Mouse (Mus musculus): ENCODE results near the gene Pnpla7. TPM values are rescaled to one million over a fixed set of nuclear protein-coding genes. Genes with fewer than 3 reads are reported as not detected.
"Not testable (repeated sequence)": the region's sequence is repeated elsewhere in the genome, so short reads cannot be mapped to it uniquely, and the experiment has no call there.

The Pnpla7 gene
- polyA plus RNA-seq, 1 experiment from 2014 or later: 2.4 TPM

DNA sequence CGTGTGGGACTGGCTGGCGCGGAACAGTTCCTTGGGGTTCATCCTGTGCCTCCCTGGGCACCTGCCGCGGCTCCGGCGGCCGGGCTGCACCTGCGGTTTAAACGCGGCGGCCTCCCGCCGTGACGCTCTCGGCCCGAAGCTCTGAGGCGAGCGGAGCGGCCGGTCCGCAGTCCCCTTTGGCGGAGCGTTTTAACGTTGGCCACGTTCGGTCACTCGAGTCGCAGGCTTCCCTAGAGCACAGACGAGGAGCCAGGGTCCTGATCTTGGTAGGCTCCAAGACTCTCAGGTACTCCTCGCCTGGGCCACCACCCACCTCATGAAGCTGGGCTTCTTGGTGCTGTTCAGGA lies 25.7 kb upstream of the Pnpla7 start:
- peak; percentile 1; the same call in 1 of the 2 replicates for ATAC-seq
- WGBS: 0% methylated on average over 31 of the region's 31 CpGs

DNA sequence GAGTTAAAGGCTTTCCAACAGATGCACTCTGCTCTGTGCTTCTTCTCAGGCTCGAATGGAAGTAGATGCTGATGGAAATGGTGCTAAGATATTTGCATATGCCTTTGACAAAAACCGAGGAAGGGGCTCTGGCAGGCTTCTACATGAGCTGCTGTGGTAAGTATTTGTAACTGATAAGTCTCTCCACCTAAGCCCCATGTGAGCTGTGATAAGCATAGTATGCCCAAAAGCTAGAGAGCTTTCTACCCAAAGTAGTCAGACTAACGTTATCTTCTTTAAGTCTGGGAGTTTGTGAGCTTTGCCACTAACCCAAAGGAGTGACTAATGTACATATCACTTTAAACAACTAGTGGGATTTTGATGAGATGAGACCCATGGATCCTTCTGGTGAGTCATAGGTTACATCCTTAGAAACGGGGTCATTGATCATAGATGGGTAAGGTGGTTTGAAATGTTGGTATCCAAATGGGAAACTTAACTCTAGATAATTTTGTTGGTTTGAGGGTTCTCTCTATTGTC lies 23.2 kb upstream of the Pnpla7 start:
- peaks cover 59% of the 10 kb centered on the region for H3K36me3 ChIP-seq (ENCODE audit: poor library complexity, severe bottlenecking)
- no peaks in the 10 kb centered on the region for H3K9me3 ChIP-seq (replicated peaks)
- H3K27me3 ChIP-seq: no peaks in the 10 kb centered on the region
- no peak overlapping the region for H3K27ac ChIP-seq
- no peak overlapping the region for H3K4me2 ChIP-seq
- H3K9ac ChIP-seq: no peak overlapping the region
- H3K4me3 ChIP-seq: no peak overlapping the region
- WGBS: 88% methylated on average over 4 of the region's 4 CpGs
- no peak for ATAC-seq
- H3K4me1 ChIP-seq: peaks cover 16% of the 10 kb centered on the region

More for the DNA sequence above, 25.7 kb upstream of the Pnpla7 start:
- H3K27me3 ChIP-seq: no peaks in the 10 kb centered on the region
- H3K36me3 ChIP-seq (ENCODE audit: poor library complexity, severe bottlenecking): peaks cover 36% of the 10 kb centered on the region
- peak overlapping the region; percentile 98 for H3K4me3 ChIP-seq
- peak overlapping the region; percentile 97 for H3K9ac ChIP-seq
- H3K27ac ChIP-seq: 0 out of 2 replicates have a peak overlapping the region, but pooled peaks have one; percentile 40
- no peaks in the 10 kb centered on the region for H3K9me3 ChIP-seq (replicated peaks)
- H3K4me2 ChIP-seq: peak overlapping the region; percentile 95
- H3K4me1 ChIP-seq: peaks cover 16% of the 10 kb centered on the region

GRCm38 (mm10) chr2:24960910-24961309 lies 14.9 kb upstream of the Pnpla7 start:
- H3K27me3 ChIP-seq: no peaks in the 10 kb centered on the region
- no peak for ATAC-seq
- 30% methylated on average over 3 of the region's 3 CpGs for WGBS
- peaks cover 58% of the 10 kb centered on the region for H3K36me3 ChIP-seq (ENCODE audit: poor library complexity, severe bottlenecking)
- H3K4me1 ChIP-seq: peaks cover 11% of the 10 kb centered on the region
- no peak overlapping the region for H3K27ac ChIP-seq
- no peaks in the 10 kb centered on the region for H3K9me3 ChIP-seq (replicated peaks)
- H3K4me2 ChIP-seq: no peak overlapping the region
- H3K4me3 ChIP-seq: no peak overlapping the region
- no peak overlapping the region for H3K9ac ChIP-seq

GRCm38 (mm10) chr2:24962304-24963000 lies 13.4 kb upstream of the Pnpla7 start, which contains the start of gene Dph7:
TSS of gene Dph7 (plus strand) at chr2:24962400.
- H3K27ac ChIP-seq: peak within 1 kb of the TSS; percentile 32; the same call in 1 of the 2 replicates
- peaks cover 56% of the 10 kb centered on the region for H3K36me3 ChIP-seq (ENCODE audit: poor library complexity, severe bottlenecking)

GRCm38 (mm10) chr2:24970386-24970785 lies 5.4 kb upstream of the Pnpla7 start:
- Histone ChIP-seq H3K4me2 (no peak overlapping the region), H3K4me3 (no peak overlapping the region), H3K4me1 (peaks cover 17% of the 10 kb centered on the region), H3K27ac (no peak overlapping the region), H3K9me3 (replicated peaks) (no peaks in the 10 kb centered on the region), H3K36me3 (ENCODE audit: poor library complexity, severe bottlenecking) (peaks cover 74% of the 10 kb centered on the region), H3K9ac (no peak overlapping the region), H3K27me3 (no peaks in the 10 kb centered on the region)
- 78% methylated on average over 4 of the region's 4 CpGs for WGBS
- no peak for ATAC-seq

More at GRCm38 (mm10) chr2:24962304-24963000, 13.4 kb upstream of the Pnpla7 start, which contains the start of gene Dph7:
- Histone ChIP-seq H3K4me3 (peak within 1 kb of the TSS; percentile 83), H3K27me3 (no peaks in the 10 kb centered on the region), H3K9ac (peak within 1 kb of the TSS; percentile 89), H3K4me2 (peak within 1 kb of the TSS; percentile 75), H3K9me3 (replicated peaks) (no peaks in the 10 kb centered on the region), H3K4me1 (peaks cover 11% of the 10 kb centered on the region)
- WGBS: under 1% methylated on average over 28 of the region's 28 CpGs
- ATAC-seq: peak; percentile 95

DNA sequence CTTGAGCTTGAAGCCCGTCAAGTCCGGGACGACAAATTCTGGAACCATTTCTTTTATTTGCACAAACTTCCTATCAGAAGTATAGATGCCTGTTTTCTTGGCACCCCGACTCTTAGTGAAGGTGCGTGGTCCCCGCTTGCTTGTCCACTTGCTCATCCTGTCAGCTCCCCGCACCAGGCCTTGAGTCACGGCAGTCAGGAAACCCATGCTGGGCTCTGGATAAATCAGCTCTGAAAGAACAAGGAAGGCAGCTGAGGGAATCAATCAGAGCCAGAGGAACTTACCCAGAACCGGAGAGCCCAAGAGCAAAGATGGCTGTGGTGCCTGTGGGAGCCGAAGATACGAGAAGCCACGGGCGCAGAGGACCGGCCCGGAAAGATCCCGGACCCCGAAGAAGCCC lies 1.4 kb upstream of the Pnpla7 start:
- H3K9me3 ChIP-seq (replicated peaks); H3K27me3 ChIP-seq; ATAC-seq: not testable (repeated sequence)
- 1% methylated on average over 17 of the region's 17 CpGs for WGBS
- Histone ChIP-seq H3K4me3 (peak overlapping the region; percentile 78), H3K36me3 (ENCODE audit: poor library complexity, severe bottlenecking) (peaks cover 40% of the 10 kb centered on the region), H3K4me1 (peaks cover 28% of the 10 kb centered on the region), H3K9ac (peak overlapping the region; percentile 86), H3K4me2 (peak overlapping the region; percentile 95), H3K27ac (peak overlapping the region; percentile 75)

DNA sequence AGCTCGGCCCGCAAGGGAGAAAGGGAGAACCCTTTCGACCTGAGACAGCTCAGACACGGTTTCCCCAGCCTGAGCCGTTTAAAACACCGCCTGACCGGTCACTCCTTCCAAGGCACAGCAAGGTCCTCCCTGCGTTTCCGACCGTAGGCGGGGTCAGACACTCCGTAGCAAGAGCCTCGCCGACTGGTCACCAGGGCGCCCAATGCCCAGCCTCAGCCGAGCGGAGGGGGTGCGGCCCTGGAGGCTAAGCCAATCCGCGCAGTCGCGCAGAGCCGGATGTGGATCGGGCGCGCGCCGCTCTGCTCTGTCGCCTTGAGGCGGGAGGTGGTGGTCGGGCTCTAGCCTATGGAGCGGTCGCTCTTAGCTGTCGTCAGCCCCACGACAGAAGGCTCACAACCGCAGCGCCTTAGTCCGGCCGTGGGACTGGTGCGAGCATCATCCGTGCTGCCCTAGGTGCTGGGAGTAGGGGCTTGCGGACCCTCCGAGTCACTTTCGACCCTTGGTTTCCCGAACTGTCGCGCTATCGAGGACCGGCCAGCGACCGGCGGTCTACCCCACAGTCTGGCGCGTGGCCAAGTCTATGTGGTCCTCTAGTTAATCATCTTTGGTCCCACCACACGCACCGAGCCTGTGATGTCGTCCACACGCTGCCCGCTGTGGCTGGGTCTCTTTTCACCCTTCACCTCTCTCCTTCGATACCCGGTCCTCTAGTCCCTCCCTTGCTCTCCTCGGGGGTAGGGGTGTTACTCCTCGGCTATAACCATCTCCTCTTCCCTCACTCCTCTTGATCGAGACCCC lies 728 bp upstream of the Pnpla7 start, which contains the start of gene Mrpl41:
Gene Mrpl41 (minus strand): TSS at position 193 of the 798 bp plus-strand sequence.
- Histone ChIP-seq H3K27ac (peak within 1 kb of the TSS; percentile 91), H3K9ac (peak within 1 kb of the TSS; percentile 86), H3K4me3 (peak within 1 kb of the TSS; percentile 78), H3K4me2 (peak within 1 kb of the TSS; percentile 95), H3K27me3 (no peaks in the 10 kb centered on the region), H3K4me1 (peaks cover 28% of the 10 kb centered on the region), H3K9me3 (replicated peaks) (no peaks in the 10 kb centered on the region), H3K36me3 (ENCODE audit: poor library complexity, severe bottlenecking) (peaks cover 34% of the 10 kb centered on the region)
- WGBS: under 1% methylated on average over 62 of the region's 64 CpGs
- peak; percentile 100 for ATAC-seq

DNA sequence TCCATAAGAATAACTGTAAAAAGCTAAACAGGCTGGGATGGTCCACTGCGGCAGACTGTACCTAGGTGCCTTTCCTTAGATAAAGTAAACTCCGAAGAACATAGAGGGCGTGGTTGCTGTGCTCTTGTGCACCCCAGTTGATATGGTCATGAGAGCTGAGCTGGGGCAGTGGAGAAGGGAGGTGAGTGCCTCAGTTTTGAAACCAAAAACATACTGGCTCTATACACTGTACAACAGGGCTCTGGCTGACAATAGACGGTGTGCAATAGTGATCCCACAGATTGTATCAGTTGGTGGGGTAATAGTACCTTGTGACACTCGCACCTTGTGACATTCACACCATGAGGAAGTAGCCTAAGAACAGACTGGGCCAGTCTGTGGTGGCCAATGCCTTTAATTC lies 1.1 kb downstream of the Pnpla7 start:
- 94% methylated on average over 5 of the region's 5 CpGs for WGBS
- H3K27me3 ChIP-seq: no peaks in the 10 kb centered on the region
- H3K27ac ChIP-seq: no peak overlapping the region
- no peak overlapping the region for H3K4me3 ChIP-seq
- peaks cover 28% of the 10 kb centered on the region for H3K4me1 ChIP-seq
- H3K36me3 ChIP-seq (ENCODE audit: poor library complexity, severe bottlenecking): peaks cover 15% of the 10 kb centered on the region
- H3K4me2 ChIP-seq: no peak overlapping the region
- no peak overlapping the region for H3K9ac ChIP-seq
- ATAC-seq: no peak
- H3K9me3 ChIP-seq (replicated peaks): no peaks in the 10 kb centered on the region

GRCm38 (mm10) chr2:24987762-24988161 lies 11.9 kb downstream of the Pnpla7 start:
- no peaks in the 10 kb centered on the region for H3K9me3 ChIP-seq (replicated peaks)
- H3K36me3 ChIP-seq (ENCODE audit: poor library complexity, severe bottlenecking): no peaks in the 10 kb centered on the region
- 59% methylated on average over 2 of the region's 2 CpGs for WGBS
- H3K27ac ChIP-seq: no peak overlapping the region
- ATAC-seq: no peak
- no peaks in the 10 kb centered on the region for H3K27me3 ChIP-seq
- no peak overlapping the region for H3K4me3 ChIP-seq
- H3K9ac ChIP-seq: no peak overlapping the region
- no peak overlapping the region for H3K4me2 ChIP-seq
- H3K4me1 ChIP-seq: no peaks in the 10 kb centered on the region

DNA sequence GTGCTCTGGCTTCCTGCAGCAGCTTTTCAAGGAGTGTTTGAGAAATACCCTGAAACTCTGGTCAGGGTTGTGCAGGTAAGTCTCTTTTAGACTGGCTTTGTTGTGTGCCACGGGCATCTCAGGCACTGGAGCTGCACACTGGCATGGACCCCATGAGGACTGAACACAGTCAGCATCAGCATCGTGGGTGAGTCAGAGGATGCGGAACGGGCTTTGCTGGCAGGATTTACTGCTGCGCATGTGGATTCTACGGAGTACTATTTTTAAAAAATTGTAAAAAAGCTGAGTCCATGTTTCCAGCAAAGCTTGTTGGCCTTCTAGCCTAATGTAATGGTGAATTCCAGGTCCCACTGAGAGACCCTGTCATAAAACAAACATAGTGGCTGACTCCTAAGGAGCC lies 19.5 kb downstream of the Pnpla7 start:
- no peak overlapping the region for H3K27ac ChIP-seq
- H3K27me3 ChIP-seq: no peaks in the 10 kb centered on the region
- H3K4me2 ChIP-seq: no peak overlapping the region
- no peak overlapping the region for H3K9ac ChIP-seq
- WGBS: 91% methylated on average over 6 of the region's 6 CpGs
- H3K4me3 ChIP-seq: no peak overlapping the region
- no peaks in the 10 kb centered on the region for H3K36me3 ChIP-seq (ENCODE audit: poor library complexity, severe bottlenecking)
- ATAC-seq: no peak
- no peaks in the 10 kb centered on the region for H3K4me1 ChIP-seq
- no peaks in the 10 kb centered on the region for H3K9me3 ChIP-seq (replicated peaks)

DNA sequence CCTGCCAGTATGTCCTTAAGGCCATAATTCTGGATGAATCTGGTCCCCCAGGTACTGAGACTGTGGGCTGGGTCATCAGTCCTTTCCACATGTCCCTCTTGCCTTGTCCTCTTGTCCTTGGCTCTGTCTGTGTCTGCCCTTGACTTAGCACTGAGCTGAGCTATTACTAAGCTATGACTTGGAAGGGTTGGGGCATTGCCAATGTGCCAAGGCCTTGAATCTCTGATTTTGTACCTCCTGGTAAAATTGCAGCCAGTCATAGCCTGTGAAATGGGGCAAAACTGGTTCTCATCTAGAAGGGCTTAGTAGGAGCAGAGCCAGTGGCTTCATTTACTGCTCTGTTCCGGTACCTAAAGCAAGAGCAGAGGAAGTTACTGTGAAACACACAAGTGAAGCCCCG lies 20.6 kb downstream of the Pnpla7 start:
- H3K4me3 ChIP-seq: no peak overlapping the region
- ATAC-seq: no peak
- H3K27me3 ChIP-seq: no peaks in the 10 kb centered on the region
- 91% methylated on average over 2 of the region's 2 CpGs for WGBS
- H3K4me2 ChIP-seq: no peak overlapping the region
- H3K4me1 ChIP-seq: no peaks in the 10 kb centered on the region
- no peaks in the 10 kb centered on the region for H3K36me3 ChIP-seq (ENCODE audit: poor library complexity, severe bottlenecking)
- H3K9me3 ChIP-seq (replicated peaks): no peaks in the 10 kb centered on the region
- no peak overlapping the region for H3K27ac ChIP-seq
- no peak overlapping the region for H3K9ac ChIP-seq
